Mouse (Mus musculus): ENCODE results near the gene Aqp5. TPM values are rescaled to one million over a fixed set of nuclear protein-coding genes. Genes with fewer than 3 reads are reported as not detected.
A peak's percentile ranks its signal among the peaks of the same experiment; 100 is the strongest.

The Aqp5 gene
- total RNA-seq, 1 experiment from 2014 or later: not detected

GRCm38 (mm10) chr15:99592877-99593276 lies 2.3 kb downstream of the Aqp5 start:
- ATAC-seq (ENCODE audit: extremely low read depth, insufficient number of reproducible peaks, low FRiP score, poor library complexity, severe bottlenecking): no peak

- no peak for ATAC-seq (ENCODE audit: extremely low read depth, insufficient number of reproducible peaks, low FRiP score, poor library complexity, severe bottlenecking)
Observed at GRCm38 (mm10) chr15:99594951-99595350, 4.4 kb downstream of the Aqp5 start.

- peak; percentile 34 for ATAC-seq (ENCODE audit: extremely low read depth, insufficient number of reproducible peaks, low FRiP score, poor library complexity, severe bottlenecking)
Observed at GRCm38 (mm10) chr15:99596056-99596687, 5.6 kb downstream of the Aqp5 start.

DNA sequence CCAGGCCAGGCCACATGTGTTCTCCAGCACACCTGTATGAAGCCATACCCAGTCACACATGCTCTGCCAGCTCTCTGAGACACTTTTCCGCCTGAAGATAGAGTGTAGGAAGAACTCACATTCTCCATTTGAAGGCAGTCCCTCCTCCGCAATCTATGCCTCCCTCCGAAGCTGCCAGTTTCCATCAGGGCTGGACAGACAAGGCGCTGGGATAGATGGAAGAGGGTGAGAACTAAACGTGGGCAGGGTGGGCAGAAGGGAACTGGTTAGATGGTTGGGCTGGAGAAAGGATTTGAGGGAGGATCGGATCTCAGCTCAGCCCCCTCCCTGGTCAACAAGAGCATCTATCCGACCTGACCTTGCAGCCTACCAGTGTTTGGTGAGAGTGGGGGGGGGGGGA lies 6.3 kb downstream of the Aqp5 start:
- ATAC-seq (ENCODE audit: extremely low read depth, insufficient number of reproducible peaks, low FRiP score, poor library complexity, severe bottlenecking): no peak

GRCm38 (mm10) chr15:99597596-99597995 lies 7.0 kb downstream of the Aqp5 start:
- no peak for ATAC-seq (ENCODE audit: extremely low read depth, insufficient number of reproducible peaks, low FRiP score, poor library complexity, severe bottlenecking)

- ATAC-seq (ENCODE audit: extremely low read depth, insufficient number of reproducible peaks, low FRiP score, poor library complexity, severe bottlenecking): no peak
Observed at GRCm38 (mm10) chr15:99599245-99600070, 8.9 kb downstream of the Aqp5 start.

DNA sequence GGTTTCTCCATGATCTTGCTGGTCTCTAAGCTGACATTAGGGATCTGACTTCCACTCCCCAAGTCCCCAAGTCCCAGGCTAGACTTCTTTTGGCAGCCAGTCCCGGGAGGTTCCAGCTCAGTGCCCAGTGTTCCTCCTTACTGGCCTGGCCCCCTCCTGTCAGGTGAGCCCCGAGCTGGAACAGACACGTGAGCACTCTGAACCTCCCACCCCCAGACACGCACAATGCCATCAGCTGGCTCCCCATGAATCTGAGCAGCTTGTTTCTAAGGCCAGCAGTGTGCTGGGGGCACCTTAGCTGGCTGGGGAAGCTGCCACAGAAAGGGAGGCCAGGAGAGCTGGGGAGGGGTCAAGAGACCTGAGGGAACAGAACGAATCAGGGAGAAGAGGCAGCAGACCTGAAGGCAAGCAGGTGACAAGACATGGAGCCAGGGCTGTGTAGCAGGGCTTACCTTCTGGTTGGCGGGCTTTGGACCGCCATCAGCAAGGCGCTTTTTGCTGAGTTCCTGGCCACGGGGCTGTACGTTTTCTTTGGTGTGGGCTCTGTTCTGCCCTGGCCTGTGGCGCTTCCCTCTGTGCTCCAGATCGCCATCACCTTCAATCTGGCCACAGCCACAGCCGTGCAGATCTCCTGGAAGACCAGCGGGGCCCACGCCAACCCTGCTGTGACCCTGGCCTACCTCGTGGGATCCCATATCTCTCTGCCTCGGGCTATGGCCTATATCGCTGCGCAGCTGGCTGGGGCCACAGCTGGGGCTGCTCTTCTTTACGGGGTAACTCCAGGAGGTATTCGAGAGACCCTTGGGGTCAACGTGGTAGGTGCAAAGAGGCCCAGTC lies 10.6 kb downstream of the Aqp5 start, which contains the start of gene Aqp6:
TSS of gene Aqp6 (plus strand) at position 415 of the 837 bp plus-strand sequence.
- no peak for ATAC-seq (ENCODE audit: extremely low read depth, insufficient number of reproducible peaks, low FRiP score, poor library complexity, severe bottlenecking)

DNA sequence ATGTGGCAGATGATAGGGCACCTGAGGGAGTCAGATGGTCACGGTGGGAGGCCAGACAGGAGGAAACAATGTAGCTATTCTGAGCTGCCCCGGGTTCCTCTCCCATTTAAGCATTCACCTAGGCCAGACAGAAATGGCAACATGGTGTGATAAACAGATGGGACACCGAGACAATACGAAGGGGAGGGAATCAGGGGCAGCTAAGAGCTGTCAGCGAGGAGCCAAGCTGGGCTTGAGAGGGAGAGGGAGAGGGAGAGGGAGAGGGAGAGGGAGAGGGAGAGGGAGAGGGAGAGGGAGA lies 11.2 kb downstream of the Aqp5 start:
- ATAC-seq (ENCODE audit: extremely low read depth, insufficient number of reproducible peaks, low FRiP score, poor library complexity, severe bottlenecking): no peak

DNA sequence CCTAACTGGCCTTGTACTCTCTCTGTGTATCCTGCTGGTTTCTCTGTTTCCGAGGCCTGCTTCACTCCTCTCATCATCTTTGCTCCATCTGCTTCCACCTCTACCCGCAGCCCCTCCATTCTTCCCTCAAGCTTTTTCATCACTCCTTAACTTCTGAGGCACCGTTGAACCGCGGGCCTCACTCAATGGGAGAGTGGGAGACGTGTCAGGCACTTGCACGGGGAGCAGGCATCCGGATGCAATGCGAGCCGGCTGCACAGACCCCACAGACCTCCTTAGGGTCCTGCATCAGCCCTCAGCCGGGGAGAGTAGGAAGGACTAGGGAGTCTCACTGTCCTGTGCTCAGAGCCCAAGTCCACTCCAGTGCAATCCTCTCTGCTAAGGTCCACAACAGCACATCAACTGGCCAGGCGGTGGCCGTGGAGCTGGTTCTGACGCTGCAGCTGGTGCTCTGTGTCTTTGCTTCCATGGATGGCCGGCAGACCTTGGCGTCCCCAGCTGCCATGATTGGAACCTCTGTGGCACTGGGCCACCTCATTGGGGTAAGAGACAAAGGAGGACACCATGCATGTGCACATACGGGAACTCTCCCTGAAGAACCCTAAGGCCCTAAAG lies 11.7 kb downstream of the Aqp5 start:
- ATAC-seq (ENCODE audit: extremely low read depth, insufficient number of reproducible peaks, low FRiP score, poor library complexity, severe bottlenecking): no peak

- no peak for ATAC-seq (ENCODE audit: extremely low read depth, insufficient number of reproducible peaks, low FRiP score, poor library complexity, severe bottlenecking)
Observed at GRCm38 (mm10) chr15:99603216-99603615, 12.6 kb downstream of the Aqp5 start.

DNA sequence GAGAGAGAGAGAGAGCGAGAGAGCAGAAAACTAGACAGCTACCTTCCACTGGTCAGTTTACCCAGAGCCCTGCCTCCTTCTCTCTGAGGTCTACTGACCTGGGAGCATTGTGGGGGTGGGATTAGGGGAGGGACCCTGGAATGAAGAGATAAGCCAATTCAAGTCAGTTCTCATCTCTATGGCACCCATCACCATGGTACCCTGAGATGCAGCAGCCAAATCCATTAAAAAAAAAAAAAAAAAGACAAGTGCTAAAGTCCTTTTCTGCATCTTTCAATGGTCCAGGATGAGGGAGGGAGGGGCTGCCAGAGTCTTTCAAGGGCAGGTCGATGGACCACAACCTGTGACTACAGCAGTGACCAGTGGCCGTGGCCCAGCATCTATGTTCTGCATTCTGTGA lies 15.0 kb downstream of the Aqp5 start:
- ATAC-seq (ENCODE audit: extremely low read depth, insufficient number of reproducible peaks, low FRiP score, poor library complexity, severe bottlenecking): no peak

- no peak for ATAC-seq (ENCODE audit: extremely low read depth, insufficient number of reproducible peaks, low FRiP score, poor library complexity, severe bottlenecking)
Observed at GRCm38 (mm10) chr15:99606515-99606914, 15.9 kb downstream of the Aqp5 start.

- no peak for ATAC-seq (ENCODE audit: extremely low read depth, insufficient number of reproducible peaks, low FRiP score, poor library complexity, severe bottlenecking)
Observed at GRCm38 (mm10) chr15:99607388-99608113, 17.0 kb downstream of the Aqp5 start.

- ATAC-seq (ENCODE audit: extremely low read depth, insufficient number of reproducible peaks, low FRiP score, poor library complexity, severe bottlenecking): no peak
Observed at GRCm38 (mm10) chr15:99608382-99609125, 18.0 kb downstream of the Aqp5 start.

GRCm38 (mm10) chr15:99611563-99611962 lies 21.0 kb downstream of the Aqp5 start:
- no peak for ATAC-seq (ENCODE audit: extremely low read depth, insufficient number of reproducible peaks, low FRiP score, poor library complexity, severe bottlenecking)

GRCm38 (mm10) chr15:99614273-99614672 lies 23.7 kb downstream of the Aqp5 start:
- ATAC-seq (ENCODE audit: extremely low read depth, insufficient number of reproducible peaks, low FRiP score, poor library complexity, severe bottlenecking): no peak

DNA sequence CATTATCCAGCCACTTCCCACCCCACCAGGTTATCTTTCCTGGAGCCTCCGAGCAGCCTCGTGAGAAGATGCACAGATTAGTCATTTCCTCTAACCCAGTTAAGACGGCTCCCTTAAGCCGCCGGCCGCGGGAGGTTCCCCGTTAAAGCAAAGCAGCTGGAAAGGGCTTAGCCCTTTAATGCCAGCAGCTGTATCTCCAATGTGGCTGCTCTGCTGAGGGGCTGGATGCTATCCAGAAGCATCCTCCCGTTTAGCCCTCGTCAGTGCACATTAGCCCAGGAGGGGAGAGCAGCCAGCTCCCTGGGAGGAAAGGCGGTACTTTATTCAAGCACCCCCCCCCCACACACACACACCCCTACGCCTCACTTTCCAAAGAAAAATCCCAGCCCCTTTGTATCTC lies 24.2 kb downstream of the Aqp5 start:
- ATAC-seq (ENCODE audit: extremely low read depth, insufficient number of reproducible peaks, low FRiP score, poor library complexity, severe bottlenecking): no peak

DNA sequence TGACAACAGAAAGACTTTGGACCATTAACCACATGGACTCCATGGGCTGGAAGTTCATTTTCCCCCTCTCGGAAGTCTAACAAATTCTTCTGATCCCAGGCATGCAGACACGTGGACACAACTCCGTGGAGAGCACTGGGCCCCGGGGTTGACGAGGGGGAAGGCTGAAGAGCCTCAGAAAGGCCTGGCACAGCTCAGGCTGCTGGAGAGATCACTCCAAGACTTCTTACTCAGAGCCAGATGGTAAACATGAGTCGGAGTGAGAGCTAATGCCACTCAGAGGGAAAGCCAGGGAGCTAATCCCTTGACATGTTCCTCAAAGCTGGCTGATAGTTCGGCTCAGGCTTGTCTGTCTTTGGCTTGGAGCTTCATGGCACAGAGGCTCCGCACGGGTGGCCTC lies 24.7 kb downstream of the Aqp5 start:
- ATAC-seq (ENCODE audit: extremely low read depth, insufficient number of reproducible peaks, low FRiP score, poor library complexity, severe bottlenecking): no peak

Data from neutrophil, adult 5-6 weeks (primary cell).